Mouse (Mus musculus) fat pad, adult 2 months (tissue): ENCODE data around the gene Uchl3.

Experiments
- DNase-seq: peaks from one replicate; pipeline ENCODE4 v3.0.0-alpha.2; 2011; ENCODE audit warnings: low read depth, low spot score; ENCODE audit errors: extremely low read depth

Uchl3 gene

DNA sequence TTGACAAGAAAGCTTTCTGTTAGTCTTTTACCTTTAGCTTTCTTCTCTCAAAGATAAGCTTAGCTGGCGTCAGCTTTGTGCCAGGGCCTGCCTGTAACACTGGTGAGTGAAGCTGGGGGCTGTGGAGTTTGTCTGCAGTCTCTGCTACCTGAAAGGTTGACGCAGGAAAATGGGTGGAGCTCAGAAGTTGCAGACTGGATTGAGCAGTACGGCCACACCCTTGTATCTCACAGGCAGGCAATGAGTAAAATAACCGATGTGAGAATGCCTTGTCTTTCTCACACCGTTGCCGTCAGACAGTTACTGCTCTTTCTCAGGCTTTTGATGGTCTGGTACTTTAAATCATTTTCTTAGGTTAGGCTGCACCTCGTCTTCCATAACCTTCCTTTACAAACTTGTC is 12.3 kb downstream of the Uchl3 start:
- no peak for DNase-seq

DNA sequence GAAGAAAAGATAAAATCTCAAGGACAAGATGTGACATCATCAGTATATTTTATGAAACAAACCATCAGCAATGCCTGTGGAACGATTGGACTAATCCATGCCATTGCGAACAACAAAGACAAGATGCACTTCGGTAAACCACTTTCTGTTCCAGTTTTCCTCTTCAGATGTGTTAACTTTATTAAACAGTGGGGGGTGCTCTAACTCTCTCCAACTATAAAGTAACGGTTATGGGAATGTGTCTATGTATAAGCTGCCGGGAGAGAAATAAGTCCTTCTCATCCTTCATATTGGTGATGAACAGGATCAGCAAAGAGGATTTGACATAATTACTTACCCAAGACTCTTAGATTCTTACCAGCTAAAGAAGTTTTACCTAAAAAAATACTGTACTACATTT is 12.8 kb downstream of the Uchl3 start:
- no peak for DNase-seq

DNA sequence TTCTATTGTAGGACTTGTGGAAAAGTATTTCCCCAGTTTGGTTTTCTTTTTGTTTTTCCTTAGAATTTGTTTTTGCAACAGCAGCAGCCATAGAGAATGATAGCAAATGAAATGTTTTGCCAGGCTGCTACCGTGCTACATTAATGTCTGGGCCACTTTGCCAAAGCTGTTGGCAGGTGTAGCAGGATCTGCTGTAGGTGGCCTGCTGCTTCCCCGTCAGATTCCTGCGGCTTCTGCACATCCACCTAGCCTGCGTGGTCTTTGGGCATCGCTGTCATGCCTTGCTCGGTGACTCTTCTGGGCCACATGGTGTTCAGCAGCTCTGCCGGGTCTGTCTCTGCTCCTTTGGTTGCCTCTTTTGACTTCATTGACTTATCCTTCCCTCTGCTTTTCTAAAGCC is 14.9 kb downstream of the Uchl3 start:
- no peak for DNase-seq

DNA sequence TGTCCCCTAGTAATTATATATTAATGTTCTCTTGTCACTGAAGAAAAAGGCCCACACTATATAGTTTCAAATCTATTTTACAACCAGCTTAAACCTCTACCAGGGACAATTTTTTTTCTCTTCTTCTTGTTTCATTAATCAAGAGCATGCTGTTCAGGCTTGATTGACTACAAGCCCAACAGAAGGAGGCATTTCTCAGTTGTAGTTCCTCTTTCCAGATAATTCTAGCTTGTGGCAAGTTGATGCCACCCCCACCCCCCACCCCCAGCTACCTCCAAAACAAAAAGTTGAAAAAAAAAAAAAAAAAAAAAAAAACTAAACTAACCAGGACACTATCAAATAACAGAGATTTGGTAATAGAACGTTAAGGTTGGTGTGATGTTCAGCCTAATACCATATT is 18.5 kb downstream of the Uchl3 start:
- DNase-seq = no peak

DNA sequence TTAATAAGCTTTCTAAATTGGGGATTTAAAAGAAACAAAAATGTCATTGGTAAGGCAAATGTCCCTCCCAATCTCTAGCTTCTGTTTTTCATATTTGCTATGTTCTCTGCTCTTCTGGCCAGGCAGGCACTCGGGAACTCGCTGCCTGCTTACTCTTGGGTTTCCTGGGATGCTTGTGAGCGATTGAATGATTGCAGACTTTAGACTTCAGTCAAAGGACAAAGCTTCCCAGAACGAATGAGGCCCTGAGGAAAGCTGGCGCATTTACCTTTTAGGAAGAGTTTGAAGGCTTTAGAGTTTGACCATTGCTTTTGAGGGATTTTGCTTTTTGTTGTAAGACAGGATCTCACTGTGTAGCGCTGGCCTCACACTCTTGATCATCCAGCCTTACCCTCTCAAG is 33.9 kb downstream of the Uchl3 start:
- no peak for DNase-seq

DNA sequence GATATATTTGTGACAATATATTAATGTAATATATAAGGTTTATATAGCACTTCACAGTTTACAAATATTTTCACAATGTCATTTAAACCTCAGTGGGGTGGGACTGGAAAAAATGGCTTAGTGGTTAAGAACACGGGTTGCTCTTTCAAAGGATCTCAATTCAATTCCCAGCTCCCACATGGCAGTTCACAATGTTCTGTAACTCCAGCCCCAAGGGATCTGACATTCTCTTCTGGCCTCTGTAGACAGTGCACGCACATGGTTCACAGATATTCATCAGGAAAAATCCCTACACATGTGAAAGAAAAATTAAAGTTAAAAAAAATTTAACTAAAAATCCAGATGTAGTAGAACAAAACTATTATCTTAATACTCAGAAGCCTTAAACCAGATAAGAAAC is 34.6 kb downstream of the Uchl3 start:
- no peak for DNase-seq

DNA sequence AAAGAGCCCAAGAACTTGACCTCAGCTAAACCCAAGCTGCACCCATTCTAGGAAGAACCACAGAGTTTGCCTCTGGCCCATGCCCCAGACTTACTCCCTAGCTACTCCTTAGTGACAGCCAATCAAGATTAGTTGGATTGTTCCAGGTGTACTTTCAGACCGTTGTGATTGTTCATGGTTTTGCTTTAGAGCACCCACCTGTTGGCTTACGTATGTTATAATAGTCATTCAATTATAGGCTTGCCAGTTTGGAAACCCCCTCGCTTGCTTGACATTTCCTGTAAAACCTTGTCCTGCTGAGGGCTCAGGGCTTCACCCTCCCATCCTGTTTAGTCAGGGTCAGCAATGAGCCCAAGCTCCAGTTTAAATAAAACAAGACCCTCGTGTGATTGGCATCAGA is 50.7 kb downstream of the Uchl3 start:
- DNase-seq = no peak

DNA sequence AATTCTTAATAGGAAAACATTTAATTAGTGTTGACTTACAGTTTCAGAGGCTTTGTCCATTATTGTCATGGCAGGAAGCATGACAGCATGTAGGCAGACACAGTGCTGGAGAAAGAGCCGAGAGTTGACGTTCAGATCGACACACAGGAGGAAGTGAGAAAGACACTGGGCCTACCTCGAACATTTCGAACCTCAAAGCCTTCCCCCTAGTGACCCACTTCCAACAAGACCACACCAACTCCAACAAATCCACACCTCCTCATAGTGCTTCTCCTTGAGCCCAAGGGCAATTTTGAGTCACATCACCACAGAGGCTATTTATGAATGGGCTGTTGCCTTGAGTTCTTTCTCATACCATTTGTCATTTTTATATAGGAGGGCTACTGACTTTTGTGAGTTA is 53.3 kb downstream of the Uchl3 start:
- no peak for DNase-seq

DNA sequence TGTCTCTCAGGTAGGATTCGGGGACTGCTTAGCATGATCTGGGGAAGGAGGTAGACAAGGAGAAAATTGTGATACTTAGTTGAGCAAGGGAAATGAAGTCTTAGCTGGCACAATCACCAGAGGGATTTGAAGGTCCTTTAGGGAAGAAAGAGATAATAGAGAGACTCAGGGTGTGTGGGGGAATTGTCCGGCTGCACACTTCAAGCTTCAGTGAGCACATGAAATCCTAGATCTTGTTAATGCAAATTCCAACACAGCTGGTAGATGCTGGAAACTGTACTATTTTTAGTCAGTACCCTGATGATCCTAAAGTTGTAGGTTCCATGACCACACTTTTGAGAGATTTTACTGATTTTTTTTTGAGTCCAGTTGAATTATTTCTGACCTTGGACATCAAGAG is 60.6 kb downstream of the Uchl3 start:
- no peak for DNase-seq

DNA sequence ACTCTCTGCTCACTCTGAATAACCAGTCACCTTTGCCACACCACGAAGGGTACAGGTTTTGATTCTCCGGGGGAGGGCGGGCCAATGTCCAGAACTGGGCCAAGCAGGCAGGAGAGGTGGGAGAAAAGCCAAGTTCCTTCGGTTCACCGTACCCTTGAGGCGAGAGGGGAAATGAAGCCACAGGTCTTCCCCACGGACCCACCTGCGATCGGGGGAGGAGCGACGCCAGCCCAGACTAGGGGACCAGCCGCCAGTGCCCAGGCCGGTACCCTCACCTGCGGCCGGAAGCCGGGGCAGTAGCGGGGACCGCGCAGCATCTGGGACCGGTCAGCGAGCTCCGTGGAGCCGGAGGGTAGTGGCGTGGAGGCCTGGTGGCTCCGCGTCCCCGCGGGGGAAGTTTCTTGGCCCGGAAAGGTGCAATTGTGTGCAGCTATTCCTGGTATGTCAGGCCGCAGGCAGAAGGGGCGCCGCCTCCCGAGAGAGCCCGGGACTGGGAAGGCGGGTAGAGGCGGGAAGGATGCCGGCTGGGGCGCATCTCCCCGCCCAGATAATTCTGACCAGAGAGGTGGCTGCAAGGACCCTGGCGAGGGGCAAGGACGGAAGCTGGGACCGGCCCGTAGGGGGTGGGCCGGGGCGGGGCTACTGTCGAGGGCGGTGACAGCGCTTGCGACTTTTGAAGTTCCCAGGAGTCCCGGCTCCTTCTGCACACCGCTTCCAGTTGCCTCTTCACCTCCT is 75.6 kb downstream of the Uchl3 start, which contains the start of the genes Gm9922 and Lmo7:
Gene Gm9922, minus strand, starts transcription at position 578 of the 735 bp plus-strand sequence.
Gene Lmo7, plus strand, starts transcription at position 721 of the 735 bp plus-strand sequence.
- no peak for DNase-seq

DNA sequence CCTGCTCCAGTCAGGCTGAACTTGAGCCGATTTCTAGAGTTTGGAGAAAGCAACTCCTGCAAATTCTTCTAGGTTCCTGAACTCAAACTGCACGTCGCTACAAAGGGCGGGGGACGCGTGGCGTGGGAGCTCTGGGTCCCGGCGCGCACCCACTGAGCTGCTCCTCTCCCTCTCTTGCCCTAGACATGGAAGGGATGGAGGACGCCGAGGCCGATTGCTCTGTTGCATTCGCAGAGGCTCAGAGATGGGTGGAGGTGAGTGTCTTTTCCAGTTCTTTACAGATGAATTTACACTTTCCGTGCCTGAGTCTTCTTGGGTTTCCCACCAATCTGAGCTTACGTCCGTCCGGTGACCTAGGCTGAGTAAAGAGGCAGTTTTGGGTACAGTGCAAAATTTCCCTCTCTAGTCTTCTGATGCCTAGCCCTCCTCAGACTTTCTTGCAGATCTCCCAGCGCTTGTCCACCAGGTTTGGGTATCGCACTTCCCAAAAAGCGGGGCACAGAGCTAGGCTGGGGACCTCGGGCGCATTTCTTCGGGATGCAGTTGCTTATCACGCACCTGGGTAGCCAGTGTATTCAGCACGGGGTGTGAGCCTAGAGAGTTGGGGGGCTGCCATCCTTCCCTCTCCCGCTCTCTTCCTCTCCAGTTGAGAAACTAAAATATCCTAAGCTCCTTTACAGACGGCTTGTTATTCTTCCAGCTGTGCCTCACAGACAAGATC is 76.4 kb downstream of the Uchl3 start:
- no peak for DNase-seq

DNA sequence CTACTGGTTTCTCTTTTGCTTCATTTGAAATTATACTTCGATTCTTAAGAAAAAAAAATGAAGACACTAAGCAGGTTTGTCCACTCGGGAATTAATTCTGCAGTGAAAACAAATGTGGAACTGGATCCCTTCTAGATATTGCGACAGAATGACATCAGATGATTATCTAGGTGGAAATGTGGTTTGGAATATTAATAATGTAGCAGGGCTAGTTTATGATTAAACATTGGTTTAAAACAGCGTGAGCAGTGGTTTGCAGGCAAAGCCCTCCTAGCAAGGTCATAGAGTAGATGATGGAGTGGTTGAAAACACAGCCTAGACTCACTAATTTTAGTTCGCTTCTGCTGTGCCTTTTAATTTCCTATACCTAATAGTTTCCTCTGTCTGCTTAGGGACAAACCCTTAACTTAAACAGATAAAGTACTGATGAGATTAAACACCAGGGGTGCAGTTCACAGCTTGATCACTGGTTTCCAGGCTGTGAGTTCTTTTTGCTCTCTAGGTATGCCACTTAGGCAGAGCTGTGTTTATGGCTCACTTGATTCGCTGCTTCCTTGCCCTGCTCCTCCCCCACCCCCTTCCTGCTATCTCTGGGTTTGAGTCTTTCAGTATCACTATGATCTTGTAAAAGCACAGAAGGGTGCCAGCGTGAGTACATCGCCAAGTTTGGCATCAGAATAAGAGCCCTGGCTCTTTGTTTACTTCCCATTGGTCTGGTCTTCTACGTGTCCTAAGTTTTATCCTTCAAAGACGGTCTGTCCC is 80.0 kb downstream of the Uchl3 start:
- DNase-seq = no peak

DNA sequence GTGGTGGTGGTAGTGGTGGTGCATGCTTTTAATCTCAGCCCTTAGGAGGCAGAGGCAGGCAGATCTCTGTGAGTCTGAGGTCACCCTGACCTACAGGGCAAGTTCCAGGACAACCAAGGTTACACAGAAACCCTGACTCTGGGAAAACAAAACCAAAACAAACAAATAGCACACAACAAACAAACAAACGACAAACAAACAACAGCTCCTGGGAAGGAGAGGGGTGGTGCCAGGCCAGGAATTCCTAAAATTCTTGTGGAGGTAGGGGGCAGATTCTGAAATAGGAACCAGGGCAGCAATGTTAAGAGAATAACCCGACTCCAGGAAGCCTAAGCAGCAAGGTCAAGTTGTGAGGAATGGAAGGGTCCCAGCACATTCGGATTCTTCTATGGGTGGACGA is 83.7 kb downstream of the Uchl3 start:
- DNase-seq = no peak
